Mouse (Mus musculus) MEL (cell line): ENCODE measurements around the gene Tlk2. TPM values are rescaled to one million over a fixed set of nuclear protein-coding genes. Genes with fewer than 3 reads are reported as not detected.

Experiments
- DNase-seq: peaks from one replicate; pipeline ENCODE4 v3.0.0; 2011; ENCODE audit warnings: low read depth, low spot score
- H3K27ac ChIP-seq: 2 replicates; pipeline ENCODE4 v1.5.1; 2012; ENCODE audit warnings: low read depth, mild to moderate bottlenecking, control low read depth, low read length, moderate library complexity; ENCODE audit not compliant: control insufficient read depth
- H3K27me3 ChIP-seq, 2 experiments: fragments of 150-350 bp in 1 of 2; sonication (generic) in 1 of 2; 2 replicates each; pipeline ENCODE4 v1.6.1; 2012; ENCODE audit warnings: low read length in 2 of 2, mild to moderate bottlenecking in 2 of 2, improper control_type of control experiment in 1 of 2, moderate library complexity in 1 of 2; ENCODE audit not compliant: insufficient read depth in 2 of 2, control insufficient read depth in 1 of 2
- H3K36me3 ChIP-seq, 2 experiments: 2 replicates each; pipeline ENCODE4 v1.6.1; 2012 to 2014; ENCODE audit warnings: low read length in 2 of 2, improper control_type of control experiment in 1 of 2, inconsistent platforms in 1 of 2, mild to moderate bottlenecking in 1 of 2; ENCODE audit not compliant: insufficient read depth in 2 of 2, control insufficient read depth in 1 of 2
- H3K4me1 ChIP-seq, 2 experiments: fragments of 150-350 bp in 1 of 2; sonication (generic) in 1 of 2; 2 replicates each; pipeline ENCODE4 v1.6.1; 2012; ENCODE audit warnings: low read length in 2 of 2, improper control_type of control experiment in 1 of 2, mild to moderate bottlenecking in 1 of 2; ENCODE audit not compliant: insufficient read depth in 2 of 2, control insufficient read depth in 1 of 2
- H3K4me3 ChIP-seq, 2 experiments: fragments of 150-350 bp in 1 of 2; sonication (generic) in 1 of 2; 2 replicates each; pipeline ENCODE4 v1.5.1; 2012; ENCODE audit warnings: low read depth in 2 of 2, low read length in 2 of 2, mild to moderate bottlenecking in 2 of 2, moderate library complexity in 2 of 2, control low read depth in 1 of 2, improper control_type of control experiment in 1 of 2; ENCODE audit not compliant: control insufficient read depth in 1 of 2, insufficient read depth in 1 of 2
- H3K79me2 ChIP-seq: 2 replicates; pipeline ENCODE4 v1.6.1; 2012; ENCODE audit warnings: mild to moderate bottlenecking, low read length, moderate library complexity; ENCODE audit not compliant: control insufficient read depth, poor library complexity, insufficient read depth
- H3K9ac ChIP-seq: 2 replicates; pipeline ENCODE4 v1.6.1; 2012; ENCODE audit warnings: low read depth, mild to moderate bottlenecking, control low read depth, low read length, moderate library complexity; ENCODE audit not compliant: control insufficient read depth, poor library complexity, severe bottlenecking
- H3K9me3 ChIP-seq: fragments of 150-350 bp; sonication (generic); replicated peaks from 2 replicates; pipeline ENCODE4 v1.6.1; 2012; ENCODE audit warnings: mild to moderate bottlenecking, low read length, improper control_type of control experiment, moderate library complexity; ENCODE audit not compliant: insufficient read depth
- BHLHE40 ChIP-seq: IDR thresholded peaks from 2 replicates; pipeline ENCODE4 v1.6.1; 2012; ENCODE audit warnings: low read depth, mild to moderate bottlenecking, inconsistent platforms, low read length, improper control_type of control experiment, borderline replicate concordance
- CHD1 ChIP-seq: IDR thresholded peaks from 2 replicates; pipeline ENCODE4 v1.6.1; 2012; ENCODE audit warnings: low read depth, mild to moderate bottlenecking, inconsistent platforms, low read length, improper control_type of control experiment
- CHD2 ChIP-seq: IDR thresholded peaks from 2 replicates; pipeline ENCODE4 v1.6.1; 2011; ENCODE audit warnings: low read length, improper control_type of control experiment
- CTCF ChIP-seq, 3 experiments: IDR thresholded peaks in 2 of 3; conservative IDR thresholded peaks in 1 of 3; 2 replicates each; pipeline ENCODE4 v1.5.1; 2011 to 2012; ENCODE audit warnings: low read length in 3 of 3, low read depth in 2 of 3, mild to moderate bottlenecking in 2 of 3, improper control_type of control experiment in 1 of 3, inconsistent platforms in 1 of 3, mixed read lengths in 1 of 3, moderate library complexity in 1 of 3; ENCODE audit not compliant: control insufficient read depth in 1 of 3, insufficient read depth in 1 of 3, poor library complexity in 1 of 3, severe bottlenecking in 1 of 3
- E2F4 ChIP-seq: IDR thresholded peaks from 2 replicates; pipeline ENCODE4 v1.6.1; 2011; ENCODE audit warnings: low read depth, low read length, improper control_type of control experiment, borderline replicate concordance
- ELF1 ChIP-seq: IDR thresholded peaks from 2 replicates; pipeline ENCODE4 v1.6.1; 2014; ENCODE audit warnings: low read depth, mild to moderate bottlenecking, inconsistent platforms, low read length, improper control_type of control experiment, moderate library complexity
- ETS1 ChIP-seq: IDR thresholded peaks from 2 replicates; pipeline ENCODE4 v1.6.1; 2012; ENCODE audit warnings: low read depth, mild to moderate bottlenecking, inconsistent platforms, low read length, improper control_type of control experiment, moderate library complexity
- GABPA ChIP-seq: IDR thresholded peaks from 2 replicates; pipeline ENCODE4 v1.6.1; 2012; ENCODE audit warnings: low read depth, mild to moderate bottlenecking, inconsistent platforms, low read length, improper control_type of control experiment, moderate library complexity
- GATA1 ChIP-seq: IDR thresholded peaks from 2 replicates; pipeline ENCODE4 v1.6.1; 2011; ENCODE audit warnings: low read depth, low read length, improper control_type of control experiment
- JUND ChIP-seq: IDR thresholded peaks from 2 replicates; pipeline ENCODE4 v1.6.1; 2011; ENCODE audit warnings: low read depth, mild to moderate bottlenecking, improper control_type of control experiment, low read length
- KAT2A ChIP-seq: conservative IDR thresholded peaks from 2 replicates; pipeline ENCODE4 v1.6.1; 2012; ENCODE audit warnings: low read depth, low read length, improper control_type of control experiment, inconsistent platforms
- MAFK ChIP-seq: IDR thresholded peaks from 2 replicates; pipeline ENCODE4 v1.6.1; 2011; ENCODE audit warnings: low read depth, mild to moderate bottlenecking, low read length, improper control_type of control experiment, borderline replicate concordance
- MAZ ChIP-seq: IDR thresholded peaks from 2 replicates; pipeline ENCODE4 v1.6.1; 2012; ENCODE audit warnings: low read depth, mild to moderate bottlenecking, inconsistent platforms, low read length, improper control_type of control experiment
- MEF2A ChIP-seq: IDR thresholded peaks from 2 replicates; pipeline ENCODE4 v1.6.1; 2014; ENCODE audit warnings: low read depth, mild to moderate bottlenecking, inconsistent platforms, low read length, improper control_type of control experiment; ENCODE audit not compliant: poor library complexity, insufficient replicate concordance, severe bottlenecking; ENCODE audit errors: extremely low read depth
- MYC ChIP-seq: IDR thresholded peaks from 2 replicates; pipeline ENCODE4 v1.6.1; 2011; ENCODE audit warnings: low read depth, mild to moderate bottlenecking, low read length, improper control_type of control experiment, moderate library complexity
- NELFE ChIP-seq: IDR thresholded peaks from 2 replicates; pipeline ENCODE4 v1.6.1; 2011; ENCODE audit warnings: low read depth, low read length, improper control_type of control experiment
- NRF1 ChIP-seq: IDR thresholded peaks from 2 replicates; pipeline ENCODE4 v1.6.1; 2014; ENCODE audit warnings: low read depth, mild to moderate bottlenecking, inconsistent platforms, low read length, improper control_type of control experiment, moderate library complexity; ENCODE audit not compliant: poor library complexity, insufficient read depth, severe bottlenecking
- POLR2AphosphoS2 ChIP-seq: IDR thresholded peaks from 2 replicates; pipeline ENCODE4 v1.6.1; 2011; ENCODE audit warnings: low read length, improper control_type of control experiment
- RAD21 ChIP-seq: IDR thresholded peaks from 2 replicates; pipeline ENCODE4 v1.6.1; 2011; ENCODE audit warnings: mild to moderate bottlenecking, low read depth, low read length, improper control_type of control experiment
- RCOR1 ChIP-seq: IDR thresholded peaks from 2 replicates; pipeline ENCODE4 v1.6.1; 2012; ENCODE audit warnings: low read depth, mild to moderate bottlenecking, inconsistent platforms, low read length, improper control_type of control experiment
- SMC3 ChIP-seq: IDR thresholded peaks from 2 replicates; pipeline ENCODE4 v1.6.1; 2011; ENCODE audit warnings: low read depth, low read length, improper control_type of control experiment
- TAL1 ChIP-seq: IDR thresholded peaks from 2 replicates; pipeline ENCODE4 v1.6.1; 2012; ENCODE audit warnings: mild to moderate bottlenecking, inconsistent platforms, low read length, moderate library complexity, mixed read lengths
- TBP ChIP-seq: IDR thresholded peaks from 2 replicates; pipeline ENCODE4 v1.8.0; 2011; ENCODE audit warnings: low read depth, low read length, improper control_type of control experiment
- TCF12 ChIP-seq: IDR thresholded peaks from 2 replicates; pipeline ENCODE4 v1.6.1; 2014; ENCODE audit warnings: low read depth, mild to moderate bottlenecking, inconsistent platforms, low read length, improper control_type of control experiment, moderate library complexity
- UBTF ChIP-seq: IDR thresholded peaks from 2 replicates; pipeline ENCODE4 v1.6.1; 2012; ENCODE audit warnings: low read depth, mild to moderate bottlenecking, inconsistent platforms, low read length, improper control_type of control experiment, moderate library complexity, borderline replicate concordance; ENCODE audit not compliant: insufficient read depth
- USF1 ChIP-seq: IDR thresholded peaks from 2 replicates; pipeline ENCODE4 v1.6.1; 2014; ENCODE audit warnings: low read depth, mild to moderate bottlenecking, inconsistent platforms, low read length, improper control_type of control experiment, moderate library complexity
- USF2 ChIP-seq, 2 experiments: IDR thresholded peaks; 2 replicates each; pipeline ENCODE4 v1.6.1; 2011 to 2012; ENCODE audit warnings: improper control_type of control experiment in 2 of 2, low read length in 2 of 2, borderline replicate concordance in 1 of 2, inconsistent platforms in 1 of 2, low read depth in 1 of 2, mild to moderate bottlenecking in 1 of 2; ENCODE audit not compliant: insufficient read depth in 1 of 2
- ZC3H11A ChIP-seq: IDR thresholded peaks from 2 replicates; pipeline ENCODE4 v1.6.1; 2012; ENCODE audit warnings: low read depth, mild to moderate bottlenecking, inconsistent platforms, low read length, improper control_type of control experiment
- ZKSCAN1 ChIP-seq: IDR thresholded peaks from 2 replicates; pipeline ENCODE4 v1.6.1; 2012; ENCODE audit warnings: low read depth, mild to moderate bottlenecking, inconsistent platforms, low read length, improper control_type of control experiment, moderate library complexity
- ZMIZ1 ChIP-seq: IDR thresholded peaks from 2 replicates; pipeline ENCODE4 v1.6.1; 2012; ENCODE audit warnings: low read depth, mild to moderate bottlenecking, inconsistent platforms, low read length, improper control_type of control experiment, moderate library complexity
- ZNF384 ChIP-seq: IDR thresholded peaks from 2 replicates; pipeline ENCODE4 v1.6.1; 2012; ENCODE audit warnings: low read depth, mild to moderate bottlenecking, inconsistent platforms, low read length, improper control_type of control experiment
- polyA plus RNA-seq, 2 experiments: library from polyadenylated mRNA; stranded (reverse) in 1 of 2; unstranded in 1 of 2; fragments of >175 nt in 1 of 2; fragments of >200 nt in 1 of 2; gene quantifications; 2 replicates each; pipeline versions ENCODE4 v1.2.1 to v1.2.4; 2012; ENCODE audit warnings: low replicate concordance in 2 of 2, low read depth in 1 of 2; ENCODE audit not compliant: insufficient read length in 2 of 2, insufficient read depth in 1 of 2, missing spikeins in 1 of 2
- total RNA-seq: library from RNA; depleted of rRNA; stranded (reverse); fragments of 300-350 nt; gene quantifications from 2 replicates; pipeline ENCODE4 v1.2.3, GENCODE M21; 2012

Gene Tlk2
- total and polyA plus RNA-seq, 3 experiments = 46.5 to 60.9 TPM; not detected in 1

GRCm38 (mm10) chr11:105264988-105265387, 86.4 kb downstream of the Tlk2 start:
- Histone ChIP-seq H3K9me3 (no peaks in the 10 kb centered on the region), H3K36me3 (peaks cover 0 to 26% of the 10 kb centered on the region in 2 experiments; a peak in 2 of 4 replicates), H3K4me3 (no peak overlapping the region), H3K9ac (no peak overlapping the region), H3K27ac (no peak overlapping the region), H3K4me1 (no peaks in the 10 kb centered on the region), H3K79me2 (no peaks in the 10 kb centered on the region), H3K27me3 (no peaks in the 10 kb centered on the region)
- no peak for TF ChIP-seq TBP
- TF ChIP-seq UBTF = no peak
- no peak for TF ChIP-seq JUND
- no peak for DNase-seq

- no peaks in the 10 kb centered on the region for H3K9me3 ChIP-seq
- H3K27ac ChIP-seq = no peak overlapping the region
- H3K4me3 ChIP-seq = no peak overlapping the region
- no peak overlapping the region for H3K9ac ChIP-seq
- peak; percentile 70 for DNase-seq
- H3K4me1 ChIP-seq = no peaks in the 10 kb centered on the region
- peaks cover 0 to 19% of the 10 kb centered on the region in 2 experiments; a peak in 2 of 4 replicates for H3K36me3 ChIP-seq
- H3K27me3 ChIP-seq = no peaks in the 10 kb centered on the region
- no peaks in the 10 kb centered on the region for H3K79me2 ChIP-seq
- TF ChIP-seq TBP (no peak), GABPA (no peak), UBTF (no peak), E2F4 (no peak), KAT2A (no peak), SMC3 (peak; percentile 27), ZC3H11A (peak; percentile 12; the same call in 1 of the 2 replicates), MAFK (no peak), RCOR1 (no peak), GATA1 (no peak), ZMIZ1 (no peak), TAL1 (no peak), MYC (no peak), RAD21 (peak; percentile 46), POLR2AphosphoS2 (no peak), CHD2 (no peak), BHLHE40 (no peak), USF1 (no peak), ZNF384 (no peak), NELFE (no peak), MAZ (0 out of 2 replicates have a peak, but pooled peaks have one; percentile 40), ELF1 (0 out of 2 replicates have a peak, but pooled peaks have one; percentile 9), ZKSCAN1 (no peak), CHD1 (no peak), CTCF (IDR thresholded peaks at IDR 0.05 in 2 of 3, conservative IDR thresholded peaks at IDR 0.05 in 1 of 3; ENCODE audit: control insufficient read depth in 1 of 3, insufficient read depth in 1 of 3, low read depth in 2 of 3, low read length in 3 of 3, poor library complexity in 1 of 3, severe bottlenecking in 1 of 3) (peak in 2 of 3 experiments; percentile 67 to 79; a peak in 4 of 6 replicates), MEF2A (no peak), ETS1 (no peak), TCF12 (no peak), USF2 (IDR thresholded peaks at IDR 0.05; ENCODE audit: borderline replicate concordance in 1 of 2, insufficient read depth in 1 of 2, low read depth in 1 of 2, low read length in 2 of 2) (no peak), NRF1 (no peak)
These were observed 91.5 kb downstream of the Tlk2 start for GRCm38 (mm10) chr11:105270155-105270554.
